Mouse (Mus musculus): ENCODE measurements around the gene Vmn1r155. TPM values are rescaled to one million over a fixed set of nuclear protein-coding genes. Genes with fewer than 3 reads are reported as not detected.
"Not testable (repeated sequence)": the region's sequence is repeated elsewhere in the genome, so short reads cannot be mapped to it uniquely, and the experiment has no call there.

Vmn1r155 gene
- not detected in 2 replicates for polyA plus RNA-seq (2016; fragmentation: Nextera tagmentation; extraction: Ambion mirVana)

GRCm38 (mm10) chr7:22657718-22658117 is at the start of gene Vmn1r155:
Vmn1r155 (plus strand) TSS chr7:22658018.
- not testable (repeated sequence) for H3K27ac ChIP-seq; H3K9me3 ChIP-seq; H3K4me1 ChIP-seq; H3K36me3 ChIP-seq; H3K4me3 ChIP-seq; DNase-seq (ENCODE audit: low spot score); H3K27me3 ChIP-seq (ENCODE audit: insufficient read depth, poor library complexity, severe bottlenecking)
- WGBS: no CpG with 5 or more reads among the region's 3 CpGs

GRCm38 (mm10) chr7:22692217-22692616 is 34.4 kb downstream of the Vmn1r155 start, which contains the start of gene Gm8693:
Gm8693 (minus strand) TSS chr7:22692317.
- WGBS: no CpG with 5 or more reads among the region's 2 CpGs
- not testable (repeated sequence) for H3K4me1 ChIP-seq; H3K36me3 ChIP-seq; H3K4me3 ChIP-seq; H3K27me3 ChIP-seq (ENCODE audit: insufficient read depth, poor library complexity, severe bottlenecking); H3K27ac ChIP-seq; H3K9me3 ChIP-seq; DNase-seq (ENCODE audit: low spot score)

Other genes starting within 250 kb of the Vmn1r155 start
- gene Vmn1r148, start 244.4 kb upstream of the Vmn1r155 start, polyA plus RNA-seq (2016; fragmentation: Nextera tagmentation; extraction: Ambion mirVana): not detected in 2 replicates
- gene Vmn1r149, start 219.8 kb upstream of the Vmn1r155 start, polyA plus RNA-seq (2016; fragmentation: Nextera tagmentation; extraction: Ambion mirVana): not detected in 2 replicates
- gene Gm10665, start 193.9 kb upstream of the Vmn1r155 start, polyA plus RNA-seq (2016; fragmentation: Nextera tagmentation; extraction: Ambion mirVana): not detected in 2 replicates
- gene Vmn1r151, start 158.3 kb upstream of the Vmn1r155 start, polyA plus RNA-seq (2016; fragmentation: Nextera tagmentation; extraction: Ambion mirVana): not detected in 2 replicates
- not detected in 2 replicates for gene Vmn1r152, start 135.1 kb upstream of the Vmn1r155 start, polyA plus RNA-seq (2016; fragmentation: Nextera tagmentation; extraction: Ambion mirVana)
- not detected in 2 replicates for gene Gm8677, start 123.1 kb upstream of the Vmn1r155 start, polyA plus RNA-seq (2016; fragmentation: Nextera tagmentation; extraction: Ambion mirVana)
- not detected in 2 replicates for gene Gm4201, start 92.7 kb upstream of the Vmn1r155 start, polyA plus RNA-seq (2016; fragmentation: Nextera tagmentation; extraction: Ambion mirVana)
- not detected in 2 replicates for gene Gm4565, start 69.9 kb upstream of the Vmn1r155 start, polyA plus RNA-seq (2016; fragmentation: Nextera tagmentation; extraction: Ambion mirVana)
- not detected in 2 replicates for gene Gm8693, start 34.3 kb downstream of the Vmn1r155 start, polyA plus RNA-seq (2016; fragmentation: Nextera tagmentation; extraction: Ambion mirVana)
- not detected in 2 replicates for gene Gm4567, start 61.7 kb downstream of the Vmn1r155 start, polyA plus RNA-seq (2016; fragmentation: Nextera tagmentation; extraction: Ambion mirVana)
- gene Vmn1r157, start 103.7 kb downstream of the Vmn1r155 start, polyA plus RNA-seq (2016; fragmentation: Nextera tagmentation; extraction: Ambion mirVana): not detected in 2 replicates
- gene Vmn1r158, start 132.8 kb downstream of the Vmn1r155 start, polyA plus RNA-seq (2016; fragmentation: Nextera tagmentation; extraction: Ambion mirVana): not detected in 2 replicates
- not detected in 2 replicates for gene Vmn1r159, start 185.6 kb downstream of the Vmn1r155 start, polyA plus RNA-seq (2016; fragmentation: Nextera tagmentation; extraction: Ambion mirVana)
- gene Vmn1r160, start 213.2 kb downstream of the Vmn1r155 start, polyA plus RNA-seq (2016; fragmentation: Nextera tagmentation; extraction: Ambion mirVana): not detected in 2 replicates